9 mouse cellular contexts compared by ENCODE assay signal in the genomic region with DNA sequence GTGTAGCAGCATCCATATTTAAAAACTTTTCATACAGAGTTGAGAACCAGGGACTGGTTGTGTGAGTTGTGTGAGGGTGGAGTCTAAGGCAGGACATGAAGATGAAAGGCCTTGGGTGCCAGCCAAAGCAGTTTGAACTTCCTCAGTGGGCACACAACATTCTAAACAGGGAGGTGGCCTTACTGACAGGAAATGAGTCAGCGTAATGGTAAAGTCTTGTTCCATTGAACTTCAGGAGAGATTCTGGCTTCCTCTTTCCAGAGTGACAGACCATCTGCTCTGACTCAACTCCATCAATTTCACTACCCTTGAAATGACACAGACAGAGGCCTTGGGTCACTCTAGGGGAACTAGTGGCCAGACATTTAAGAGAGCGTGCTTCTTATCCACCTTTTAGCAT.
DNase-seq lines count a peak whose midpoint lies in the region; ATAC-seq and TF ChIP-seq lines count a peak whose summit lies in the region.
"Had no signal": no experiment of that assay in that cellular context is flagged by ENCODE, and none has a peak within 500 bp of the region (broad histone marks: within the 10 kb centered on the region; RNA-seq: fewer than 3 reads in every experiment).

No protein-coding gene starts in this region.

- no peak overlapping the region for H3ac ChIP-seq in C2C12 (ENCODE audit: control insufficient read depth, insufficient read length, low read depth)

- peaks cover 1% of the 10 kb centered on the region for H3K79me3 ChIP-seq in C2C12 (ENCODE audit: low read depth)

- ATAC-seq in heart, embryonic 11.5 days (replicated peaks; ENCODE audit: insufficient number of reproducible peaks, low FRiP score, low TSS enrichment): no peak
- peak; percentile 92 for ATAC-seq in common myeloid progenitor, adult 5-6 weeks (replicated peaks; ENCODE audit: low read depth, poor library complexity, severe bottlenecking)
- ATAC-seq in limb, embryonic 13.5 days (ENCODE audit: low FRiP score, low read depth): no peak
- ATAC-seq in forebrain, postnatal 0 days: no peak

- WGBS in heart, embryonic 11.5 days (ENCODE audit: insufficient replicate concordance): 43% methylated on average over 2 of the region's 2 CpGs
- WGBS in limb, embryonic 13.5 days: 59% methylated on average over 2 of the region's 2 CpGs
- 95% methylated on average over 2 of the region's 2 CpGs for WGBS in forebrain, postnatal 0 days

- no peaks in the 10 kb centered on the region for H3K36me3 ChIP-seq in heart, embryonic 11.5 days (ENCODE audit: control insufficient read depth, insufficient read depth, low read length)
- no peaks in the 10 kb centered on the region for H3K36me3 ChIP-seq in C2C12 (ENCODE audit: control insufficient read depth, insufficient read depth)
- no peaks in the 10 kb centered on the region for H3K36me3 ChIP-seq in limb, embryonic 13.5 days
- H3K36me3 ChIP-seq in splenic B cell, adult 2 months (ENCODE audit: control insufficient read depth, insufficient read depth, low read length, poor library complexity, severe bottlenecking): no peaks in the 10 kb centered on the region
- no peaks in the 10 kb centered on the region for H3K36me3 ChIP-seq in forebrain, postnatal 0 days (ENCODE audit: insufficient read depth)
- H3K36me3 ChIP-seq: heart, embryonic 15.5 days had no signal

- no peak for TF ChIP-seq CTCF in C2C12 (IDR thresholded peaks at IDR 0.05; ENCODE audit: control insufficient read depth, insufficient read depth, insufficient read length)
- no peak for TF ChIP-seq CTCF in forebrain, postnatal 0 days (IDR thresholded peaks at IDR 0.05; ENCODE audit: low read depth)

- no peaks in the 10 kb centered on the region for H3K79me2 ChIP-seq in C2C12 (ENCODE audit: control insufficient read depth, insufficient read depth)

- H3K4me1 ChIP-seq in heart, embryonic 11.5 days (ENCODE audit: control insufficient read depth, insufficient read depth, low read length): peaks cover 7% of the 10 kb centered on the region
- peaks cover 31% of the 10 kb centered on the region for H3K4me1 ChIP-seq in limb, embryonic 13.5 days
- 0 out of 2 replicates have a peak, but pooled peaks cover 4% of the 10 kb centered on the region for H3K4me1 ChIP-seq in forebrain, postnatal 0 days (ENCODE audit: insufficient read depth)

- DNase-seq in heart, adult 18-20 months: peak; percentile 27 to 72
- peak; percentile 18 for DNase-seq in splenic B cell, adult 2 months (ENCODE audit: low read depth, low spot score)
- no peak for DNase-seq in cerebellum, adult 11 months
- no peak for DNase-seq in forebrain, postnatal 0 days

- no peaks in the 10 kb centered on the region for H3K9me3 ChIP-seq in heart, embryonic 11.5 days (replicated peaks; ENCODE audit: control insufficient read depth, low read length)
- H3K9me3 ChIP-seq in limb, embryonic 13.5 days: no peaks in the 10 kb centered on the region
- no peaks in the 10 kb centered on the region for H3K9me3 ChIP-seq in forebrain, postnatal 0 days (ENCODE audit: low read length)
- H3K9me3 ChIP-seq: heart, embryonic 15.5 days had no signal

- no peak overlapping the region for H3K4me3 ChIP-seq in heart, embryonic 11.5 days (ENCODE audit: low read depth, low read length)
- H3K4me3 ChIP-seq in C2C12 (ENCODE audit: insufficient read depth, poor library complexity, severe bottlenecking): no peak overlapping the region
- no peak overlapping the region for H3K4me3 ChIP-seq in limb, embryonic 13.5 days
- no peak overlapping the region for H3K4me3 ChIP-seq in forebrain, postnatal 0 days (ENCODE audit: low read depth, low read length)
- H3K4me3 ChIP-seq: heart, embryonic 15.5 days had no signal

- H3K27ac ChIP-seq in heart, embryonic 11.5 days (ENCODE audit: low read depth, low read length): no peak overlapping the region
- H3K27ac ChIP-seq in limb, embryonic 13.5 days: peak overlapping the region; percentile 10; the same call in 1 of the 2 replicates
- H3K27ac ChIP-seq in forebrain, postnatal 0 days (ENCODE audit: low read depth, low read length): no peak overlapping the region
- H3K27ac ChIP-seq: heart, embryonic 15.5 days had no signal

- H3K4me2 ChIP-seq in heart, embryonic 11.5 days: no peak overlapping the region
- H3K4me2 ChIP-seq in limb, embryonic 13.5 days (replicated peaks): no peak overlapping the region
- no peak overlapping the region for H3K4me2 ChIP-seq in forebrain, postnatal 0 days (ENCODE audit: low read depth)
- H3K4me2 ChIP-seq: heart, embryonic 15.5 days had no signal

- no peaks in the 10 kb centered on the region for H3K27me3 ChIP-seq in heart, embryonic 11.5 days (ENCODE audit: control insufficient read depth, insufficient read depth, low read length)
- no peaks in the 10 kb centered on the region for H3K27me3 ChIP-seq in C2C12 (ENCODE audit: control insufficient read depth, insufficient read depth, insufficient read length)
- no peaks in the 10 kb centered on the region for H3K27me3 ChIP-seq in limb, embryonic 13.5 days
- H3K27me3 ChIP-seq in splenic B cell, adult 2 months (ENCODE audit: control insufficient read depth, insufficient read depth, low read length, poor library complexity, severe bottlenecking): no peaks in the 10 kb centered on the region
- H3K27me3 ChIP-seq in forebrain, postnatal 0 days (ENCODE audit: insufficient read depth, low read length): no peaks in the 10 kb centered on the region
- H3K27me3 ChIP-seq: heart, embryonic 15.5 days had no signal

- H3K9ac ChIP-seq in heart, embryonic 11.5 days (ENCODE audit: low read depth, low read length): no peak overlapping the region
- H3K9ac ChIP-seq in limb, embryonic 13.5 days: no peak overlapping the region
- H3K9ac ChIP-seq in forebrain, postnatal 0 days: no peak overlapping the region
- H3K9ac ChIP-seq: heart, embryonic 15.5 days had no signal

TF ChIP-seq in C2C12, 6 proteins besides CTCF, POLR2A, EP300 and RAD21:
- TF ChIP-seq CEBPB (IDR thresholded peaks at IDR 0.05; ENCODE audit: low read depth) (no peak), FOSL1 (IDR thresholded peaks at IDR 0.05; ENCODE audit: insufficient read depth, low read length, poor library complexity, severe bottlenecking) (no peak), MYOD1 (IDR thresholded peaks at IDR 0.05; ENCODE audit: control insufficient read depth, insufficient read length, low read depth) (peak; percentile 51), MYOG (IDR thresholded peaks at IDR 0.05; ENCODE audit: control insufficient read depth, extremely low read depth, insufficient read length) (no peak), MAX (IDR thresholded peaks at IDR 0.05) (no peak), USF1 (IDR thresholded peaks at IDR 0.05; ENCODE audit: low read depth) (no peak)

Comparison
In these comparisons a context has a peak if more than half of its experiments do, and no peak if none do; other contexts are left out.
1. DNase-seq: peak in heart, adult 18-20 months (2 of 2) and splenic B cell, adult 2 months (single experiment); none in cerebellum, adult 11 months (single experiment) and forebrain, postnatal 0 days (single experiment).